ENCODE assay signal across 7 mouse cellular contexts in the genomic region with DNA sequence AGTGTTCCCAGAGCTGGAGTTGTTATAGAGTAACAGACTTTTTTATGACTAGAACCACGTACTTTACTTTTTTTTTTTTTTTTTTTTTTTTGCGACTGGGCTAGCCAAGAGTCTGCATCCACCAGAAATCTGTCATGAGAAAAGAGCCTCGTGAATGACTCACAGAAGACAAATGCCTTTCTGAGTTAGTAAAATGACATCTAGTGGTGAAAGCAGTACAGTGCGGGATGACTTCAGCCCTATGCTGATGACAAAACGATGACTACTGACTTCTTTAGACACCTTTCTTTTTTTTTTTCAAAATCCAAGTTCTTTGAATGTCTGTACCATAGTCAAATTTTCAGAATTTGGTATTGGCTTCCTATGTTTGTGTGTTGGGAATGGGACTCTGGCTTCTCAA. TPM values are rescaled to one million over a fixed set of nuclear protein-coding genes. Genes with fewer than 3 reads are reported as not detected.
A peak's percentile ranks its signal among the peaks of the same experiment; 100 is the strongest.
DNase-seq lines count a peak whose midpoint lies in the region; ATAC-seq and TF ChIP-seq lines count a peak whose summit lies in the region.

No protein-coding gene starts in this region.

- H3K4me1 ChIP-seq in ES-E14 (ENCODE audit: control insufficient read depth in 2 of 2, insufficient read depth in 2 of 2, low read length in 2 of 2, poor library complexity in 1 of 2), result 0 out of 4 replicates have a peak, but pooled peaks cover 0 to 4% of the 10 kb centered on the region in 2 experiments
- H3K4me1 ChIP-seq in bone marrow macrophage, adult 2 months (ENCODE audit: control insufficient read depth, insufficient read depth, low read length), result peaks cover 8% of the 10 kb centered on the region
- H3K4me1 ChIP-seq in lung, adult 2 months (ENCODE audit: control insufficient read depth, insufficient read depth, low read length), result peaks cover 9% of the 10 kb centered on the region
- H3K4me1 ChIP-seq in olfactory bulb, adult 2 months (ENCODE audit: control insufficient read depth, insufficient read depth, low read length), result no peaks in the 10 kb centered on the region

- TF ChIP-seq CTCF in bone marrow macrophage, adult 2 months (IDR thresholded peaks at IDR 0.05; ENCODE audit: low read depth, low read length), result no peak
- peak; percentile 27; the same call in 1 of the 2 replicates for TF ChIP-seq CTCF in lung, adult 2 months (IDR thresholded peaks at IDR 0.05; ENCODE audit: insufficient read depth, low read length)
- TF ChIP-seq CTCF in olfactory bulb, adult 2 months (IDR thresholded peaks at IDR 0.05; ENCODE audit: insufficient read depth, low read depth, low read length), result no peak

- ATAC-seq in erythroblast, adult 5-6 weeks (replicated peaks; ENCODE audit: low FRiP score, poor library complexity, severe bottlenecking), result peak; percentile 79

- peak overlapping the region in 1 of 2 experiments; percentile 51; a peak in 2 of 4 replicates for H3K4me3 ChIP-seq in ES-E14 (ENCODE audit: insufficient read depth in 1 of 2, low read depth in 1 of 2, low read length in 2 of 2, poor library complexity in 1 of 2, severe bottlenecking in 1 of 2)
- H3K4me3 ChIP-seq in bone marrow macrophage, adult 2 months (ENCODE audit: insufficient read depth, low read length), result peak overlapping the region; percentile 85
- H3K4me3 ChIP-seq in lung, adult 2 months (replicated peaks; ENCODE audit: extremely low read depth, low read depth, low read length), result no peak overlapping the region
- peak overlapping the region; percentile 63; the same call in 1 of the 2 replicates for H3K4me3 ChIP-seq in olfactory bulb, adult 2 months (ENCODE audit: insufficient read depth, low read depth, low read length)

- no peak overlapping the region for H3K9ac ChIP-seq in ES-E14 (ENCODE audit: insufficient read depth, low read depth, low read length, poor library complexity, severe bottlenecking)

- TF ChIP-seq POLR2A in bone marrow macrophage, adult 2 months (IDR thresholded peaks at IDR 0.05; ENCODE audit: borderline replicate concordance, low read depth, low read length), result no peak
- no peak for TF ChIP-seq POLR2A in lung, adult 2 months (IDR thresholded peaks at IDR 0.05; ENCODE audit: borderline replicate concordance, extremely low read depth, low read depth, low read length)
- no peak for TF ChIP-seq POLR2A in olfactory bulb, adult 2 months (IDR thresholded peaks at IDR 0.05; ENCODE audit: insufficient read depth, low read depth, low read length)

- H3K36me3 ChIP-seq in ES-E14 (ENCODE audit: control insufficient read depth, insufficient read depth, low read length, poor library complexity, severe bottlenecking), result no peaks in the 10 kb centered on the region

- in situ Hi-C loops in ES-E14 (cut with MboI; ENCODE audit: low sequenced_read_pairs in 2 of 2, unreplicated experiment in 2 of 2), result no loop called here

- DNase-seq in ES-E14 (ENCODE audit: low read depth, low spot score), result peak; percentile 35
- peak; percentile 21 to 43 for DNase-seq in heart, postnatal 14 days
- DNase-seq in layer of hippocampus, adult 18-20 months (ENCODE audit: low spot score in 2 of 2), result peak; percentile 26 to 83
- DNase-seq in lung, adult 2 months, result no peak

- intact Hi-C loops in heart, postnatal 14 days (cut with DNase I), result no loop called here

- WGBS in lung, adult 2 months, result under 1% methylated on average over 5 of the region's 5 CpGs
- under 1% methylated on average over 5 of the region's 5 CpGs for WGBS in olfactory bulb, adult 2 months

- no peaks in the 10 kb centered on the region for H3K9me3 ChIP-seq in ES-E14 (ENCODE audit: control insufficient read depth, insufficient read depth, low read depth, low read length)

- no peak overlapping the region for H3K27ac ChIP-seq in ES-E14 (ENCODE audit: insufficient read depth, low read depth, low read length, poor library complexity, severe bottlenecking)
- peak overlapping the region; percentile 76 for H3K27ac ChIP-seq in bone marrow macrophage, adult 2 months (ENCODE audit: insufficient read depth, low read depth, low read length)
- H3K27ac ChIP-seq in olfactory bulb, adult 2 months (ENCODE audit: insufficient read depth, low read depth, low read length), result peak overlapping the region; percentile 84

TF ChIP-seq in ES-E14, 5 proteins besides CTCF, POLR2A, EP300 and RAD21:
- TF ChIP-seq ZNF384 (IDR thresholded peaks at IDR 0.05; ENCODE audit: low read depth, low read length) (0 out of 2 replicates have a peak, but pooled peaks have one; percentile 44), CHD2 (IDR thresholded peaks at IDR 0.05; ENCODE audit: low read depth, low read length) (no peak)

RNA-seq across cellular contexts. Expression of gene Zfp948, which starts 0.6 kb away (rescaled TPM):
- 8.2 and 8.9 TPM in 2 replicates for total RNA-seq in ES-E14 (2012; rRNA removed)
- polyA plus RNA-seq in bone marrow macrophage, adult 2 months (2012; ENCODE audit: insufficient read depth, insufficient read length, missing spikeins), result 9.3 and 9.7 TPM in 2 replicates
- 2.5 and 3.3 TPM in 2 replicates for total RNA-seq in erythroblast, adult 5-6 weeks (2015; ENCODE audit: low replicate concordance)
- total RNA-seq in erythroblast, adult 5-6 weeks (2017; ENCODE audit: low replicate concordance), result 0.28 and 0.77 TPM in 2 replicates
- total RNA-seq in heart, postnatal 14 days (2021), result 1 to 10 TPM; 4.2 to 5.3 TPM
- total RNA-seq in layer of hippocampus, adult 18-20 months (2021), result 10 to 100 TPM; 11.4 to 13.1 TPM
- polyA plus RNA-seq in lung, adult 2 months (2012; rRNA removed), result 1.3 and 1.9 TPM in 2 replicates
- polyA plus RNA-seq in olfactory bulb, adult 2 months (2012; ENCODE audit: insufficient read depth, insufficient read length, low replicate concordance, missing spikeins), result not detected in 2 replicates

RNA-seq across cellular contexts. Expression of gene Zfp52, which starts 30.9 kb away (rescaled TPM):
- total RNA-seq in ES-E14 (2012; rRNA removed), result 3.4 and 3.7 TPM in 2 replicates
- 26.4 and 29.3 TPM in 2 replicates for polyA plus RNA-seq in bone marrow macrophage, adult 2 months (2012; ENCODE audit: insufficient read depth, insufficient read length, missing spikeins)
- 9.4 and 13.3 TPM in 2 replicates for total RNA-seq in erythroblast, adult 5-6 weeks (2015; ENCODE audit: low replicate concordance)
- 3.8 and 5.2 TPM in 2 replicates for total RNA-seq in erythroblast, adult 5-6 weeks (2017; ENCODE audit: low replicate concordance)
- total RNA-seq in heart, postnatal 14 days (2021), result 1 to 10 TPM; 3.8 to 5.4 TPM
- 1 to 10 TPM; 8.0 TPM for total RNA-seq in layer of hippocampus, adult 18-20 months (2021)
- polyA plus RNA-seq in lung, adult 2 months (2012; rRNA removed), result 0.34 and 0.73 TPM in 2 replicates
- not detected in 2 replicates for polyA plus RNA-seq in olfactory bulb, adult 2 months (2012; ENCODE audit: insufficient read depth, insufficient read length, low replicate concordance, missing spikeins)
